Mouse (Mus musculus) liver, embryonic 13.5 days (tissue): ENCODE results near the gene Pdgfra. TPM values are rescaled to one million over a fixed set of nuclear protein-coding genes. Genes with fewer than 3 reads are reported as not detected.

Experiments
- ATAC-seq: fragments of 200-750 bp; cut with Nextera tagmentation; 2 replicates; pipeline ENCODE4 v1.8.0; 2017; ENCODE audit warnings: low read depth, mild to moderate bottlenecking, moderate number of reproducible peaks, moderate library complexity
- DNase-seq: peaks from one replicate; pipeline ENCODE4 v3.0.0; 2022
- H3K27ac ChIP-seq: fragments of 300-500 bp; sonication (generic); 2 replicates; pipeline ENCODE4 v1.5.1; 2015; ENCODE audit warnings: moderate library complexity, mild to moderate bottlenecking, inconsistent platforms
- H3K27me3 ChIP-seq: fragments of 300-500 bp; sonication (generic); 2 replicates; pipeline ENCODE4 v1.6.1; 2015; ENCODE audit warnings: mild to moderate bottlenecking, inconsistent platforms
- H3K36me3 ChIP-seq: fragments of 300-500 bp; sonication (generic); 2 replicates; pipeline ENCODE4 v1.6.1; 2015; ENCODE audit warnings: mild to moderate bottlenecking, inconsistent platforms
- H3K4me1 ChIP-seq: fragments of 300-500 bp; sonication (generic); replicated peaks from 2 replicates; pipeline ENCODE4 v1.6.1; 2015; ENCODE audit warnings: inconsistent platforms
- H3K4me2 ChIP-seq: fragments of 300-500 bp; sonication (generic); 2 replicates; pipeline ENCODE4 v1.6.1; 2015; ENCODE audit warnings: inconsistent platforms, mild to moderate bottlenecking, moderate library complexity
- H3K4me3 ChIP-seq: fragments of 300-500 bp; sonication (generic); replicated peaks from 2 replicates; pipeline ENCODE4 v1.5.1; 2015; ENCODE audit warnings: mild to moderate bottlenecking, inconsistent platforms
- H3K9ac ChIP-seq: fragments of 300-500 bp; sonication (generic); 2 replicates; pipeline ENCODE4 v1.6.1; 2015; ENCODE audit warnings: mild to moderate bottlenecking, inconsistent platforms
- H3K9me3 ChIP-seq: fragments of 300-500 bp; sonication (generic); replicated peaks from 2 replicates; pipeline ENCODE4 v1.6.1; 2016; ENCODE audit warnings: inconsistent platforms
- WGBS: fragments of 180-500 bp; shearing (Covaris S2); methylation state at CpG from one replicate; pipeline ENCODE4 v1.1.7; 2015; ENCODE audit not compliant: insufficient replicate concordance; 5-methylcytosine and 5-hydroxymethylcytosine counted together
- polyA plus RNA-seq: library from polyadenylated mRNA; unstranded; fragments of >200 nt; fragmentation: Nextera tagmentation; extraction: Ambion mirVana; gene quantifications from 2 replicates; pipeline ENCODE4 v1.2.1, GENCODE M21; 2015

Pdgfra gene
- polyA plus RNA-seq, 1 experiment from 2014 or later, result 2.6 TPM

GRCm38 (mm10) chr5:75149380-75149779 is 2.7 kb upstream of the Pdgfra start:
- no peak for ATAC-seq
- 2% methylated on average over 10 of the region's 10 CpGs for WGBS
- no peak overlapping the region for H3K4me2 ChIP-seq
- peaks cover 97% of the 10 kb centered on the region for H3K27me3 ChIP-seq
- no peak overlapping the region for H3K9ac ChIP-seq
- DNase-seq, result no peak
- H3K36me3 ChIP-seq, result no peaks in the 10 kb centered on the region
- H3K9me3 ChIP-seq, result no peaks in the 10 kb centered on the region
- H3K27ac ChIP-seq, result no peak overlapping the region
- no peak overlapping the region for H3K4me3 ChIP-seq
- peaks cover 7% of the 10 kb centered on the region for H3K4me1 ChIP-seq

DNA sequence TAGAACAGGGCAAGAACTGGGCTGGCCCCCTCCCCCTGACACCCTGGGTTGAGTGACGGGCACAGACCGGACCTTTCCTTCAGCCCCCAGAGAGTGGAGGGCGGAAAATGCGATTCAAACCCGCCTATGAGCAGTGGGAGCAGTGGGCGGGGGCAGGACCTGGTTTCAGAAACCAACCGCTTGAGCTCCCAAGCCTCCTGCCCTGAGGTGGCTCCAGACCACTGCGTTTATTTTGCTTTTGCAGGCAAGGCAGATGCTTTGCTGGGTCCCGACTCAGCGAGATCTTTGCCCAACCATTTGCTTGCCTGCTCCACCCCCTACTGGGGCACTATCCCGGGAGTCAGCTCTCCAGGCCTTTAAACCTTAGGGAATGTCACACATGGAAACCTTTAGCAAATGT is 2.2 kb upstream of the Pdgfra start:
- Histone ChIP-seq H3K4me3 (no peak overlapping the region), H3K27ac (no peak overlapping the region), H3K36me3 (no peaks in the 10 kb centered on the region), H3K4me2 (0 out of 2 replicates have a peak overlapping the region, but pooled peaks have one; percentile 0), H3K9ac (no peak overlapping the region), H3K27me3 (peaks cover 97% of the 10 kb centered on the region), H3K9me3 (no peaks in the 10 kb centered on the region), H3K4me1 (peaks cover 7% of the 10 kb centered on the region)
- ATAC-seq (no peak), DNase-seq (no peak)
- WGBS, result 2% methylated on average over 11 of the region's 11 CpGs

- H3K9ac ChIP-seq, result no peak overlapping the region
- peaks cover 98% of the 10 kb centered on the region for H3K27me3 ChIP-seq
- H3K9me3 ChIP-seq, result no peaks in the 10 kb centered on the region
- H3K27ac ChIP-seq, result no peak overlapping the region
- no peak overlapping the region for H3K4me3 ChIP-seq
- peaks cover 8% of the 10 kb centered on the region for H3K4me1 ChIP-seq
- 2% methylated on average over 23 of the region's 23 CpGs for WGBS
- ATAC-seq, result no peak
- DNase-seq, result no peak
- H3K36me3 ChIP-seq, result no peaks in the 10 kb centered on the region
- H3K4me2 ChIP-seq, result 0 out of 2 replicates have a peak overlapping the region, but pooled peaks have one; percentile 0
Measured at GRCm38 (mm10) chr5:75150341-75150981, 1.6 kb upstream of the Pdgfra start.

GRCm38 (mm10) chr5:75151146-75151900 is 769 bp upstream of the Pdgfra start:
- 2% methylated on average over 32 of the region's 35 CpGs for WGBS
- no peak for DNase-seq
- Histone ChIP-seq H3K9me3 (no peaks in the 10 kb centered on the region), H3K27me3 (peaks cover 99% of the 10 kb centered on the region), H3K27ac (no peak overlapping the region), H3K36me3 (no peaks in the 10 kb centered on the region), H3K4me1 (peaks cover 13% of the 10 kb centered on the region), H3K4me3 (no peak overlapping the region), H3K9ac (no peak overlapping the region), H3K4me2 (peak overlapping the region; percentile 12; the same call in 1 of the 2 replicates)
- no peak for ATAC-seq

DNA sequence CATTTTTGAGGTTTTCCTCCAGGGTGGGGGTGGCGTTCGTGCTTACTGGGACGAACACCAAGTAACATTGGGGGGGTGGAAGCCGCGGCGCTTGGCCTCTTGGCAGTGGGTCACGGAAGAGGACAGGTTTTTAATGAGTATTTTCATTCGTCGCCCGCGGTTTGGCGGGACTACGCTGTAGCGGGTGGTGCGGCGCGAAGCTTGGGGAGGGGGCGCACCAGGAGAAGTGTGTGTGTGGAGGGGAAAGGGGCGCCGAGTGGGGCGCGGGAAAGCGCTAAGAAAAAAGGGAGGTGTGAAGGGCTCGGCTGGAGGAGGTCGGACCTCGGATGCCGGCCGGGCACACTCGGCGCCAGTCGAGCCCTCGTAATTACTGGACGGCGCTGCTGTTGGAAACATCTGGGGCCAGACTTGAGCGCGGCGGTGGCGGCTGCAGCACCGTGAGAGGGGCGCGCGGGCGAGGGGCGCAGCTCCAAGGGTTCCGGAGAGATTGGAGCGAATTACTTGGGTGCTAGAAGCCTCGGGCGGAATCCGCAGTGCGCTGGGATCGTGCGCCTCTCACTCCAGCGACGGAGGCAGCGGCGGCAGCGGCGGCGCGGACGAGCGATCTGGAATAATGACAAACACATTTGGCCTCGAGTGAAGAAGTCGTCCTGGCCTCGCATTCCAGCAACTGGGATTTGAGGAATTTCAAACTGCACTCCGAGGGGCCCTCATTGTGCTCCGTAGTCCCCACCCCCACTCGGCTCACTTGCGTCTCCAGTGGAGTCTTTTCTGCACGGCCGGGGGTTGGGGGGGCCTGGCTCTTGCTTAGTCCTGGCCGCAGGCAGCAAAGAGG is 916 bp downstream of the Pdgfra start:
- Histone ChIP-seq H3K27me3 (peaks cover 88% of the 10 kb centered on the region), H3K27ac (peak overlapping the region; percentile 43; the same call in 1 of the 2 replicates)
- no peak for DNase-seq

GRCm38 (mm10) chr5:75153626-75153960 is 1.5 kb downstream of the Pdgfra start:
- Histone ChIP-seq H3K27me3 (peaks cover 85% of the 10 kb centered on the region), H3K27ac (peak overlapping the region; percentile 43; the same call in 1 of the 2 replicates), H3K4me1 (peaks cover 18% of the 10 kb centered on the region), H3K4me3 (peak overlapping the region; percentile 42), H3K9ac (peak overlapping the region; percentile 53; the same call in 1 of the 2 replicates), H3K36me3 (no peaks in the 10 kb centered on the region), H3K9me3 (no peaks in the 10 kb centered on the region), H3K4me2 (peak overlapping the region; percentile 48)
- DNase-seq (no peak), ATAC-seq (no peak)
- 2% methylated on average over 13 of the region's 13 CpGs for WGBS

More for the DNA sequence above, 916 bp downstream of the Pdgfra start:
- H3K4me2 ChIP-seq, result 0 out of 2 replicates have a peak overlapping the region, but pooled peaks have one; percentile 48
- H3K36me3 ChIP-seq, result no peaks in the 10 kb centered on the region
- peak overlapping the region; percentile 53; the same call in 1 of the 2 replicates for H3K9ac ChIP-seq
- ATAC-seq, result no peak
- peak overlapping the region; percentile 42 for H3K4me3 ChIP-seq
- H3K9me3 ChIP-seq, result no peaks in the 10 kb centered on the region
- WGBS, result 2% methylated on average over 71 of the region's 72 CpGs
- peaks cover 18% of the 10 kb centered on the region for H3K4me1 ChIP-seq

DNA sequence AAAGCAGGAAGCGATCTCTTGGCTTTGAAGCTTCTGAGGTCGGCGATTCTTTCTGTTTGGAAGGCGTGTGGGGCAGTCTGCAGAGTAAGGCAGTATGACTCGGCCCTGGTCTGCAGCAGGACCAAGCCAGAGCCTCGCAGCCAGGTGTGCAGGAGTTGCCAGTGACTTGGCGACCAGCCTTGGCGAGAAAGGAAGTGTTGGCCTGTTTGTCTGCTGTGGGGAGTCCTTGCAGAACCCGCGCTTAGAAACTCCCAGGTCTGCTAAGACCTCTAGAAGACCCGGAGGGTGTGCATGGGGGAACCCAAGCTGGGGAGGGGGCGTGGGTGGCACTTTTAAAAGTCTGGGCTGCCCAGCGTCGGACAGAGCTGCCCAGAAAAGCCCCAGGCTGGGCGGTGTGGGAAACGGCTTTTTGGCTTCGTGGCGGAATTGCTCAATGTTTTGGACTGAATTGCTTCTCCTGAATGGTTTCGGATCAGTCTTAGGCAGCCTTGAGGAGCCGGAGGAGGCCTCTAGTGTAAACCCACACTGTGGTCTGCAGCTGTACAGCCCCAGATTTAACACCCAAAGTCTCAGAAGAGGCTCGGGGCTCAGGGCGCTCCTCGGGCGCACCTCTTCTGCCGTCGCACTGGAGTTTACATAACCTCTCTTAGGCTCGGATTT is 2.0 kb downstream of the Pdgfra start:
- ATAC-seq, result no peak
- DNase-seq, result no peak
- Histone ChIP-seq H3K27ac (peak overlapping the region; percentile 43), H3K4me2 (peak overlapping the region; percentile 48), H3K4me1 (peaks cover 18% of the 10 kb centered on the region), H3K27me3 (peaks cover 82% of the 10 kb centered on the region), H3K9ac (peak overlapping the region; percentile 53), H3K36me3 (no peaks in the 10 kb centered on the region), H3K9me3 (no peaks in the 10 kb centered on the region), H3K4me3 (peak overlapping the region; percentile 42)
- WGBS, result 2% methylated on average over 27 of the region's 27 CpGs

DNA sequence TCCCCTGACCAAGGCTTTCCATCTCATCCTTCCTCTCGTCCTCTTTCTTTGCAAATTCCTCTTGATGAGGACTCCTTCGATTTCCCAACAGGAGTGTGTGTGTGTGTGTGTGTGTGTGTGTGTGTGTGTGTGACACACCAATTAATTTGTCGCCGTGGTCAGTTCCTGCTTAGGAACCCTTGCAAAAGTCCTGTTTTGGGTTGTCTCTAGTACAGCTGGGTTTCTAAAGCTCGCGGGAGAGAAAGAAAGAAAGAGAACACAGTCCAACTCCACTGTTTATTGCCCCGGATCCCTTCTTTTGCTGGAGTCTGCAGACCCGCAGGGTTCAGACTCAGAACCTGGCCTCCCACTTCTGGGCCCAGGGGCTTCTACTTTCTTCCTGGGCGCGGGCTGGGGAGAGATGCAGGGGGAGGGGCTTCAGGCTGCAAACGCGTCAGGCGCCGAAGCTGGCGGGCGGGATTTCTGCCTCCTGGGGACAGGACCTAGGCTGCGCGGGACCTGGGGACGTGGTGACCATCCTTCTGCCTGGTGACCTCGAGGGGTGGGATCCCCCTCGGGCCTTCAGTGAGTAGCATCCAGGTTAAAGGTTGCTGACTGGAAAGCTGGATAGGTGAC is 2.6 kb downstream of the Pdgfra start:
- no peak for ATAC-seq
- peak overlapping the region; percentile 43; the same call in 1 of the 2 replicates for H3K27ac ChIP-seq

GRCm38 (mm10) chr5:75155281-75155680 is 3.2 kb downstream of the Pdgfra start:
- 1% methylated on average over 7 of the region's 9 CpGs for WGBS
- ATAC-seq (no peak), DNase-seq (no peak)
- Histone ChIP-seq H3K27ac (no peak overlapping the region), H3K9me3 (no peaks in the 10 kb centered on the region), H3K4me2 (peak overlapping the region; percentile 58), H3K4me3 (peak overlapping the region; percentile 42), H3K36me3 (no peaks in the 10 kb centered on the region), H3K9ac (peak overlapping the region; percentile 22; the same call in 1 of the 2 replicates), H3K27me3 (peaks cover 70% of the 10 kb centered on the region), H3K4me1 (peaks cover 15% of the 10 kb centered on the region)

More for the DNA sequence above, 2.6 kb downstream of the Pdgfra start:
- no peaks in the 10 kb centered on the region for H3K9me3 ChIP-seq
- H3K27me3 ChIP-seq, result peaks cover 76% of the 10 kb centered on the region
- no peak for DNase-seq
- H3K9ac ChIP-seq, result 0 out of 2 replicates have a peak overlapping the region, but pooled peaks have one; percentile 53
- peak overlapping the region; percentile 42 for H3K4me3 ChIP-seq
- under 1% methylated on average over 21 of the region's 21 CpGs for WGBS
- H3K4me2 ChIP-seq, result peak overlapping the region; percentile 48
- no peaks in the 10 kb centered on the region for H3K36me3 ChIP-seq
- peaks cover 17% of the 10 kb centered on the region for H3K4me1 ChIP-seq

DNA sequence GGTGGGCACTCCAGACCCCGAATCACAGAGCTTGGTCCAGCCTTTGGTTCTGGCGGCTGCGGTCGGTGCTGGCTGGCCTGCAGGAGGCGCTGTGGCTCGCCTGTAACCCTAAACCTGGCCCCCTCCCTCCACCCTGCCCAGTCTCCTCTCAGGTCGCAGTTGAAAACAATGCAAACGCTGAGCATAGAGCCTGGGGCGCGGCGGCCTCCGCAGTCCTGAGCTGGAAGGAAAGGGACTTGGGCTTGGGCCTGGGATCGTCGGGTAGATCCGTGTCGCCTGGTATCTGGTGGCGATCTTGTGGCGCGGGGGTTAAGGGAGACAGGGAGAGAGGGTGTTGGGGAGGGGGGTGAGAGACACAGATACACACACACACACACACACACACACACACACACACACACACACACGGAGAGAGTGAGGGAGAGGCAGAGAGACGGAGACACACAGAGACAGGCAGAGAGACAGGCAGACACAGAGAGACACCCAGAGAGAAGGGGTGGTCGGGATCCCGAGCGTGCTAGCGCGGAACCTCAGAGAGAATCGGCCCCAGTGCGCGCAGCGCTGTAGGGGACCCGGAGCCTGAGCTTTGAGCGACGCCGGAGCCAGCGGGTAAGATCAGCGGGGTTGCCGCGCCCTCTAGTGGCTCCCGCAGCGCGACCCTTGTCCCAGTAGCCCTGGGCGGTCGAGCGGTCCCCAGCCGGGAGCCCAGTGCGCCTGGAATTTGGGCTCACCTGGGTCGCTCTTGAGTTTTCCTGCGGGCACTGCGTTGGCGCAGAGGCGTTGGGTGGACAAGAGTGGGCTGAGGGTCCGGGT is 3.9 kb downstream of the Pdgfra start:
- ATAC-seq (peak; percentile 81), DNase-seq (peak; percentile 47)
- no peaks in the 10 kb centered on the region for H3K9me3 ChIP-seq
- peak overlapping the region; percentile 22 for H3K9ac ChIP-seq
- H3K4me3 ChIP-seq, result peak overlapping the region; percentile 40
- under 1% methylated on average over 49 of the region's 52 CpGs for WGBS
- peak overlapping the region; percentile 58 for H3K4me2 ChIP-seq
- H3K27me3 ChIP-seq, result peaks cover 64% of the 10 kb centered on the region
- H3K27ac ChIP-seq, result no peak overlapping the region
- H3K4me1 ChIP-seq, result peaks cover 15% of the 10 kb centered on the region
- H3K36me3 ChIP-seq, result no peaks in the 10 kb centered on the region
